Mouse (Mus musculus) bone marrow macrophage, adult 2 months (primary cell): ENCODE measurements around the gene Prrx1. TPM values are rescaled to one million over a fixed set of nuclear protein-coding genes. Genes with fewer than 3 reads are reported as not detected.

Source experiments
- H3K27ac ChIP-seq: 2 replicates; pipeline ENCODE4 v1.5.1; 2012; ENCODE audit warnings: low read depth, low read length; ENCODE audit not compliant: insufficient read depth
- H3K4me1 ChIP-seq: 2 replicates; pipeline ENCODE4 v1.6.1; 2012; ENCODE audit warnings: low read length; ENCODE audit not compliant: control insufficient read depth, insufficient read depth
- H3K4me3 ChIP-seq: 2 replicates; pipeline ENCODE4 v1.5.1; 2012; ENCODE audit warnings: mild to moderate bottlenecking, low read length, moderate library complexity; ENCODE audit not compliant: insufficient read depth
- CTCF ChIP-seq: IDR thresholded peaks from 2 replicates; pipeline ENCODE4 v1.5.1; 2012; ENCODE audit warnings: low read depth, mild to moderate bottlenecking, low read length, moderate library complexity
- POLR2A ChIP-seq: IDR thresholded peaks from 2 replicates; pipeline ENCODE4 v1.6.1; 2012; ENCODE audit warnings: mild to moderate bottlenecking, low read depth, low read length, borderline replicate concordance
- polyA plus RNA-seq: library from polyadenylated mRNA; stranded (reverse); fragments of >200 nt; gene quantifications from 2 replicates; pipeline ENCODE4 v1.2.4, GENCODE M21; 2012; ENCODE audit not compliant: missing spikeins, insufficient read depth, insufficient read length

The Prrx1 gene
- polyA plus RNA-seq, 1 experiment: 1.7 TPM

GRCm38 (mm10) chr1:163208919-163209867 is 104.3 kb downstream of the Prrx1 start:
- TF ChIP-seq CTCF: no peak
- Histone ChIP-seq H3K27ac (no peak overlapping the region), H3K4me3 (no peak overlapping the region)

GRCm38 (mm10) chr1:163198767-163199166 is 114.7 kb downstream of the Prrx1 start:
- no peak for TF ChIP-seq CTCF
- no peak for TF ChIP-seq POLR2A
- H3K27ac ChIP-seq: no peak overlapping the region
- no peak overlapping the region for H3K4me3 ChIP-seq
- no peaks in the 10 kb centered on the region for H3K4me1 ChIP-seq

More at GRCm38 (mm10) chr1:163208919-163209867, 104.3 kb downstream of the Prrx1 start:
- no peaks in the 10 kb centered on the region for H3K4me1 ChIP-seq

GRCm38 (mm10) chr1:163198059-163198458 is 115.5 kb downstream of the Prrx1 start:
- H3K27ac ChIP-seq: no peak overlapping the region
- no peak for TF ChIP-seq POLR2A
- no peak for TF ChIP-seq CTCF
- H3K4me1 ChIP-seq: no peaks in the 10 kb centered on the region
- no peak overlapping the region for H3K4me3 ChIP-seq

Other genes starting within 250 kb of the Prrx1 start
- gene Mroh9, start 228.0 kb downstream of the Prrx1 start, polyA plus RNA-seq: not detected in 2 replicates
- gene Gorab, start 90.0 kb upstream of the Prrx1 start, polyA plus RNA-seq: 4.8 and 5.0 TPM in 2 replicates